ENCODE assay signal across 24 mouse cellular contexts in the genomic region with DNA sequence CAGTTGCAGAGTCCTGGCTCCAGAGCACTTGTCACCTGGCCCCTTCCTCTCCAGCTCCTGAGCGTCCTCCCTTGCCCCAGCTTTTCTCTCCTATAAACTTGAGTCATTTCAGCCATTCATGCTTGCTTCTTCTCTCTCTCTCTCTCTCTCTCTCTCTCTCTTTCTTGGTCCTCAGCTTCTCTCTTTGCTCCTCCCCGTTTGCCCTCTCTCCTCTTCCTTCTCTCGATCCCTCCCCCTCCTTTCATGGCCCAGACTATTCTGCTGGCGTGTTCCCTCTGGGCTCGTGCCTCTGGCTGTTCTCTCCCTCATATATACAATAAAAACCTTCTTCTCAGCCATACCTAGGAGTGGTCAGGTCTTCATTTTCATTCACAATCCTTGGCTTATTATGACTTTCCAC. TPM values are rescaled to one million over a fixed set of nuclear protein-coding genes. Genes with fewer than 3 reads are reported as not detected.
"Had no signal": no experiment of that assay in that cellular context is flagged by ENCODE, and none has a peak within 500 bp of the region (broad histone marks: within the 10 kb centered on the region; RNA-seq: fewer than 3 reads in every experiment).

No protein-coding gene starts in this region.

- DNase-seq: kidney, adult 9 months; kidney, postnatal 25 days; layer of hippocampus, adult 9-11 months; layer of hippocampus, postnatal 36 days; liver, embryonic 13.5 days; lung, adult 2 months; lung, postnatal 14 days; lung, postnatal 4 days; midbrain, embryonic 14.5 days; thymus, adult 18-20 months; thymus, postnatal 36 days had no signal

- H3K27ac ChIP-seq: kidney, postnatal 0 days; layer of hippocampus, adult 2 months; left cerebral cortex, adult 2 months; liver, embryonic 13.5 days; neural tube, embryonic 13.5 days had no signal

- H3K9me3 ChIP-seq: liver, embryonic 13.5 days; neural tube, embryonic 13.5 days had no signal

- H3K9ac ChIP-seq: liver, embryonic 13.5 days; neural tube, embryonic 13.5 days had no signal

- H3K4me1 ChIP-seq: liver, embryonic 13.5 days; neural tube, embryonic 13.5 days had no signal

- H3K4me3 ChIP-seq: layer of hippocampus, adult 2 months; left cerebral cortex, adult 2 months; liver, embryonic 13.5 days; neural tube, embryonic 13.5 days had no signal

- H3K4me2 ChIP-seq: liver, embryonic 13.5 days; midbrain, embryonic 11.5 days; neural tube, embryonic 13.5 days had no signal

- H3K36me3 ChIP-seq: liver, embryonic 13.5 days; neural tube, embryonic 13.5 days had no signal

- H3K27me3 ChIP-seq: liver, embryonic 13.5 days; neural tube, embryonic 13.5 days had no signal

RNA-seq across cellular contexts. Expression of gene Spink2, which starts 40.4 kb away (rescaled TPM):
- total RNA-seq: layer of hippocampus, adult 2 months; layer of hippocampus, postnatal 36 days; left cerebral cortex, adult 2 months; left cerebral cortex, postnatal 10 days; left cerebral cortex, postnatal 36 days; liver, adult 2 months; megakaryocyte-erythroid progenitor cell, adult 5-6 weeks; midbrain, postnatal 0 days; neutrophil, adult 5-6 weeks had no signal
- polyA plus RNA-seq: liver, adult 2 months; liver, embryonic 16.5 days; midbrain, embryonic 14.5 days; small intestine, adult 2 months had no signal
